Mouse (Mus musculus) kidney, adult 2 months (tissue): Measurements from ENCODE around the gene Dpf1. TPM values are rescaled to one million over a fixed set of nuclear protein-coding genes. Genes with fewer than 3 reads are reported as not detected.
A peak's percentile ranks its signal among the peaks of the same experiment; 100 is the strongest.

Source experiments
- DNase-seq: peaks from one replicate; pipeline ENCODE4 v3.0.0; 2021
- H3K27ac ChIP-seq: fragments of 200-500 bp; 2 replicates; pipeline ENCODE4 v1.5.1; 2012; ENCODE audit warnings: low read depth, low read length, control low read depth, inconsistent platforms; ENCODE audit not compliant: insufficient read depth
- H3K27me3 ChIP-seq: fragments of 200-500 bp; replicated peaks from 2 replicates; pipeline ENCODE4 v1.6.1; 2012; ENCODE audit warnings: mild to moderate bottlenecking, moderate library complexity, low read length, inconsistent platforms; ENCODE audit not compliant: control insufficient read depth, insufficient read depth
- H3K36me3 ChIP-seq: fragments of 200-500 bp; 2 replicates; pipeline ENCODE4 v1.6.1; 2012; ENCODE audit warnings: mild to moderate bottlenecking, moderate library complexity, low read length, inconsistent platforms; ENCODE audit not compliant: control insufficient read depth, insufficient read depth
- H3K4me1 ChIP-seq: fragments of 200-500 bp; 2 replicates; pipeline ENCODE4 v1.6.1; 2011; ENCODE audit warnings: low read length; ENCODE audit not compliant: control insufficient read depth, insufficient read depth
- H3K4me3 ChIP-seq: fragments of 200-500 bp; 2 replicates; pipeline ENCODE4 v1.5.1; 2011; ENCODE audit warnings: mild to moderate bottlenecking, low read depth, low read length, control low read depth; ENCODE audit not compliant: insufficient read depth
- CTCF ChIP-seq: fragments of 200-500 bp; conservative IDR thresholded peaks from 2 replicates; pipeline ENCODE4 v1.5.1; 2011; ENCODE audit warnings: low read depth, mild to moderate bottlenecking, control low read depth, low read length, moderate library complexity, mixed read lengths; ENCODE audit not compliant: insufficient read depth, insufficient read length
- POLR2A ChIP-seq: fragments of 200-500 bp; IDR thresholded peaks from one replicate; pipeline ENCODE4 v1.6.1; 2011; ENCODE audit warnings: low read depth, low read length, control low read depth
- WGBS: fragments of 180-500 bp; shearing (Covaris S2); methylation state at CpG from one replicate; pipeline ENCODE4 v1.1.7; 2018; 5-methylcytosine and 5-hydroxymethylcytosine counted together
- polyA plus RNA-seq: library from polyadenylated mRNA; depleted of rRNA; stranded (reverse); fragments of >200 nt; gene quantifications from 2 replicates; pipeline ENCODE4 v1.2.3, GENCODE M21; 2012

The Dpf1 gene
- polyA plus RNA-seq, 1 experiment, result 0.11 TPM

- Histone ChIP-seq H3K4me1 (no peaks in the 10 kb centered on the region; the same call in 1 of the 2 replicates), H3K27ac (peak overlapping the region; percentile 45), H3K4me3 (no peak overlapping the region), H3K27me3 (no peaks in the 10 kb centered on the region), H3K36me3 (no peaks in the 10 kb centered on the region)
- 67% methylated on average over 19 of the region's 19 CpGs for WGBS
- TF ChIP-seq CTCF, result no peak
- TF ChIP-seq POLR2A, result no peak
- DNase-seq, result peak; percentile 63
Measured at GRCm38 (mm10) chr7:29293131-29294065, 10.4 kb upstream of the Dpf1 start.

- WGBS, result 79% methylated on average over 13 of the region's 13 CpGs
- DNase-seq, result no peak
- TF ChIP-seq CTCF, result no peak
- TF ChIP-seq POLR2A, result no peak
- Histone ChIP-seq H3K27me3 (no peaks in the 10 kb centered on the region), H3K36me3 (no peaks in the 10 kb centered on the region), H3K27ac (no peak overlapping the region), H3K4me1 (no peaks in the 10 kb centered on the region; the same call in 1 of the 2 replicates), H3K4me3 (no peak overlapping the region)
Measured at GRCm38 (mm10) chr7:29294111-29294761, 9.5 kb upstream of the Dpf1 start.

GRCm38 (mm10) chr7:29295861-29296647 is 7.7 kb upstream of the Dpf1 start:
- no peaks in the 10 kb centered on the region for H3K27me3 ChIP-seq
- H3K27ac ChIP-seq, result no peak overlapping the region
- no peaks in the 10 kb centered on the region for H3K36me3 ChIP-seq
- WGBS, result 76% methylated on average over 24 of the region's 24 CpGs
- H3K4me1 ChIP-seq, result no peaks in the 10 kb centered on the region; the same call in 1 of the 2 replicates
- no peak for DNase-seq
- no peak overlapping the region for H3K4me3 ChIP-seq
- TF ChIP-seq POLR2A (no peak), CTCF (no peak)

GRCm38 (mm10) chr7:29296998-29297397 is 6.8 kb upstream of the Dpf1 start:
- no peaks in the 10 kb centered on the region for H3K36me3 ChIP-seq
- no peak overlapping the region for H3K27ac ChIP-seq
- TF ChIP-seq POLR2A (no peak), CTCF (peak; percentile 95)
- WGBS, result 9% methylated on average over 10 of the region's 10 CpGs
- no peaks in the 10 kb centered on the region for H3K27me3 ChIP-seq
- DNase-seq, result peak; percentile 84
- no peak overlapping the region for H3K4me3 ChIP-seq
- no peaks in the 10 kb centered on the region; the same call in 1 of the 2 replicates for H3K4me1 ChIP-seq

GRCm38 (mm10) chr7:29301127-29301566 is 2.6 kb upstream of the Dpf1 start:
- H3K4me3 ChIP-seq, result no peak overlapping the region
- peak; percentile 71 for DNase-seq
- 3% methylated on average over 7 of the region's 7 CpGs for WGBS

GRCm38 (mm10) chr7:29302641-29303040 is 1.1 kb upstream of the Dpf1 start:
- Histone ChIP-seq H3K36me3 (no peaks in the 10 kb centered on the region), H3K27ac (no peak overlapping the region), H3K4me3 (no peak overlapping the region), H3K4me1 (0 out of 2 replicates have a peak, but pooled peaks cover 5% of the 10 kb centered on the region), H3K27me3 (peaks cover 4% of the 10 kb centered on the region; the same call in 1 of the 2 replicates)
- DNase-seq, result no peak
- TF ChIP-seq CTCF (no peak), POLR2A (no peak)
- WGBS, result 72% methylated on average over 7 of the region's 7 CpGs

More at GRCm38 (mm10) chr7:29301127-29301566, 2.6 kb upstream of the Dpf1 start:
- Histone ChIP-seq H3K27ac (no peak overlapping the region), H3K4me1 (no peaks in the 10 kb centered on the region; the same call in 1 of the 2 replicates), H3K27me3 (peaks cover 4% of the 10 kb centered on the region; the same call in 1 of the 2 replicates), H3K36me3 (no peaks in the 10 kb centered on the region)
- peak; percentile 77 for TF ChIP-seq CTCF
- no peak for TF ChIP-seq POLR2A
